Mouse (Mus musculus): ENCODE data around the gene Morn1.

Gene Morn1

GRCm38 (mm10) chr4:155117396-155117978, 31.1 kb downstream of the Morn1 start:
- in situ Hi-C loops (cut with MboI, MseI) = no loop called here

- in situ Hi-C loops (cut with MboI, MseI) = no loop called here
Observed at GRCm38 (mm10) chr4:155118278-155118677, 31.9 kb downstream of the Morn1 start.

GRCm38 (mm10) chr4:155120038-155120437, 33.7 kb downstream of the Morn1 start:
- in situ Hi-C loops (cut with MboI, MseI) = no loop called here

- in situ Hi-C loops (cut with MboI, MseI) = no loop called here
Observed at GRCm38 (mm10) chr4:155120583-155120982, 34.2 kb downstream of the Morn1 start.

GRCm38 (mm10) chr4:155121222-155121621, 34.8 kb downstream of the Morn1 start:
- in situ Hi-C loops (cut with MboI, MseI) = no loop called here

- in situ Hi-C loops (cut with MboI, MseI) = no loop called here
Observed at GRCm38 (mm10) chr4:155121915-155122443, 35.6 kb downstream of the Morn1 start.

GRCm38 (mm10) chr4:155122444-155123040, 36.2 kb downstream of the Morn1 start:
- in situ Hi-C loops (cut with MboI, MseI) = no loop called here

- in situ Hi-C loops (cut with MboI, MseI) = no loop called here
Observed at GRCm38 (mm10) chr4:155123868-155124534, 37.6 kb downstream of the Morn1 start.

GRCm38 (mm10) chr4:155125310-155125709, 38.9 kb downstream of the Morn1 start:
- in situ Hi-C loops (cut with MboI, MseI) = no loop called here

GRCm38 (mm10) chr4:155126194-155126593, 39.8 kb downstream of the Morn1 start:
- in situ Hi-C loops (cut with MboI, MseI) = no loop called here

- in situ Hi-C loops (cut with MboI, MseI) = no loop called here
Observed at GRCm38 (mm10) chr4:155126602-155127372, 40.4 kb downstream of the Morn1 start.

GRCm38 (mm10) chr4:155128411-155128810, 42.0 kb downstream of the Morn1 start:
- in situ Hi-C loops (cut with MboI, MseI) = no loop called here

GRCm38 (mm10) chr4:155129132-155129917, 42.9 kb downstream of the Morn1 start:
- in situ Hi-C loops (cut with MboI, MseI) = no loop called here

- in situ Hi-C loops (cut with MboI, MseI) = no loop called here
Observed at GRCm38 (mm10) chr4:155129996-155130395, 43.6 kb downstream of the Morn1 start.

- in situ Hi-C loops (cut with MboI, MseI) = no loop called here
Observed at GRCm38 (mm10) chr4:155130616-155131015, 44.2 kb downstream of the Morn1 start.

- in situ Hi-C loops (cut with MboI, MseI) = no loop called here
Observed at GRCm38 (mm10) chr4:155133188-155133587, 46.8 kb downstream of the Morn1 start.

GRCm38 (mm10) chr4:155133658-155134417, 47.5 kb downstream of the Morn1 start:
- in situ Hi-C loops (cut with MboI, MseI) = no loop called here

GRCm38 (mm10) chr4:155134686-155135172, 48.4 kb downstream of the Morn1 start:
- in situ Hi-C loops (cut with MboI, MseI) = no loop called here

- in situ Hi-C loops (cut with MboI, MseI) = no loop called here
Observed at GRCm38 (mm10) chr4:155135909-155136585, 49.7 kb downstream of the Morn1 start.

GRCm38 (mm10) chr4:155137891-155138290, 51.5 kb downstream of the Morn1 start:
- in situ Hi-C loops (cut with MboI, MseI) = no loop called here

Data from T-helper 1 cell (primary cell).